Mouse (Mus musculus): ENCODE data around the gene Ing1.

- TF ChIP-seq CTCF (IDR thresholded peaks at IDR 0.05; ENCODE audit: extremely low read depth, insufficient read depth, insufficient read length, insufficient replicate concordance) (no peak), POLR2A (IDR thresholded peaks at IDR 0.05; ENCODE audit: low read depth, low read length) (no peak)
These were observed 13.3 kb upstream of the Ing1 start for GRCm38 (mm10) chr8:11542031-11542430.

Data from spleen, adult 2 months (tissue).